Mouse (Mus musculus): ENCODE measurements around the gene Ercc6l.
"Not testable (repeated sequence)": the region's sequence is repeated elsewhere in the genome, so short reads cannot be mapped to it uniquely, and the experiment has no call there.

Gene Ercc6l

GRCm38 (mm10) chrX:102109349-102109748, 47.5 kb downstream of the Ercc6l start:
- DNase-seq (ENCODE audit: low spot score in 2 of 2) = not testable (repeated sequence)

- DNase-seq (ENCODE audit: low spot score in 2 of 2) = not testable (repeated sequence)
Measured at GRCm38 (mm10) chrX:102103830-102104229, 53.1 kb downstream of the Ercc6l start.

DNA sequence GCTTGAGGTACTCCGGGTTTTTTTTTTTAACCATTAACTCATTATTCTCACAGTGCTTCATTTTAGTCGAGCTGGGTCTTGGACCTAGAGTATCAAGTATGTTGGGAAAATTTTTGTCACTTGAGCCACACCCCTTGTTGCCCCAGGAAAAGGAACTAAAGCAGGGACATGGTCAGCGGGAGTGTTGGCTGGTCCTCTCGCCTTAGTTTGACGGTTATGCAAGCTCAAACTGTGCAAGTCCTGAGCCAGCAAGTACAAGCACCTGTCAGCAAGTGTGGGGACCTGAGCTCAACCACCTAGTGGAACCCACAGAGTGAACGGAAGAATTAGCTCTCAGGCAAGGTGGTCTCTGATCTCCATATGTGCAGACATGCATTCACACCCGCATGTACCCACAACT, 55.0 kb downstream of the Ercc6l start:
- DNase-seq (ENCODE audit: low spot score in 2 of 2) = no peak

GRCm38 (mm10) chrX:102094381-102094904, 62.4 kb downstream of the Ercc6l start:
- no peak for DNase-seq (ENCODE audit: low spot score in 2 of 2)
